Mouse (Mus musculus) c-Kit-negative CD71-positive TER-119-positive erythroid progenitor cells, embryonic 14.5 days (primary cell): ENCODE results near the gene Ccdc34.
A peak's percentile ranks its signal among the peaks of the same experiment; 100 is the strongest.

Experiments
- DNase-seq: peaks from one replicate; pipeline ENCODE4 v3.0.0-alpha.2; 2013; ENCODE audit warnings: low read depth, low spot score

The Ccdc34 gene

DNA sequence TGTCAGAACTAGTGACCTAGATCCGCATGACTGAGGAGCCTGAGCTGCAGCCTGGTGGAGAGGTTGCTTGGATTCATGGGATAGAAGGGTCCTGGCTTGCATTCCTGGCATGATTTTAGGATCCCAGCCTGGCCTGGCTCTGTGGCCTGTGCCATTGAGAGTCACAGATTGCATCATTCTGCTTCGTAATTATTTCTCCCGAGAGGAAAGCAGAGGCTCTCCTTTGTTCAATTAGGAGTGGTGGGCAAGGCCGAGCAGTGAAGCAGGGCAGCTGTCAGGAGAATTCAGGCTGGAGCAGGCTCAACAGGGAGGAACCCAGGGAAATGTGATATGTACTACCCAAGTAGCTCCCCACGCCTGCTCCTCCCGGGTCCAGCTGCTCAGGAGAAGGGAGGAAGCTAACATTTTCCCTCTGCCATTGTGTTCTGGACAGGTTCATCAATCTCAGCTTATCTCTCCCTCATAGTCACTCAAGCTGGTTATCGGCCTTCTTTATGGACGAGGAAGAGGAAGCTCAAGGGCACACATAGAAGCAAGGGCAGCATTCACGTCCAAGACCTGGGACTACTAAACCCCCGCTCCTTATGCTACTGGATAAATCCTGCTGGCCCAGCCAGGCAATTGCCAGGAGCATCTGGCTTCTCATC is 162.2 kb downstream of the Ccdc34 start:
- DNase-seq, result no peak

- no peak for DNase-seq
These were observed 162.7 kb downstream of the Ccdc34 start for GRCm38 (mm10) chr2:110180316-110180670.

GRCm38 (mm10) chr2:110181666-110182065 is 164.0 kb downstream of the Ccdc34 start:
- DNase-seq, result no peak

DNA sequence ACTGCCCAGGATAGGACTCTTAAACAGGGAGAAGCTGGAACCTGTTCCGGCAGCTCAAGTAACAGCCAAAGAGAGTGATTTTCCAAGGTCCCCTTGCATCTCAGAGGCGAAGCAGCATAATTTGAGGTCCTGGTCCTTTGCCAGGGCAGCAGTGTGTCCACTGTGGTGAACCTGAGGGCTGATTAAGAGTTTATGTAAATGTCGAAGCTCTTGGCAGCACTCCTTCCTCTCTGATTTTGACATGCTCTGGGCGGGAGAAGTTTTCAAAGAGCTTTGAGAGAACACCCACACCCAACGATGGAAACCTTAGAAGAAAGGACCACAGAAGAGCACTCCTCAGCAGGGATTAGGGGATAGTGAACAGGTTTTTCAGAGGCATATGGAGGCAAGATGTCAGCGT is 164.6 kb downstream of the Ccdc34 start:
- no peak for DNase-seq

GRCm38 (mm10) chr2:110182795-110183486 is 165.3 kb downstream of the Ccdc34 start:
- DNase-seq, result no peak

DNA sequence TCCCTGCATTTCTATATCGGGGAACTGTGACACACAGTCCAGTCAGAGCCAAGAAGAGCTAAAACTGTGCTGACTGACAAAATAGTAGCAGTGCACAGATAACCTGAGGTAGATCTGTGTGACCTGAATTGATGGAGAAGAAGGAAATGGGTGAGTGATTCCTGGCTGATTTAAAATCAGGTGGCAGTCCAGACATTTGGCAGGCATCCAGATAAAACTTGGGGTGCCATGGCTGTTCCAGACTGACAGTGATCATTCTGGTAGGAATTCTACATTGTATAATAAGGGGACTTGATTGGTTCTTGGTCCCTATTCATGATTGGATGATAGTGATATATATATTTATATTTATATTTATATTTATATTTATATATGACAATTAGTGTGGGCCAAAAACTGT is 166.5 kb downstream of the Ccdc34 start:
- DNase-seq, result no peak

- DNase-seq, result no peak
These were observed 168.9 kb downstream of the Ccdc34 start for GRCm38 (mm10) chr2:110186427-110186980.

GRCm38 (mm10) chr2:110188696-110189397 is 171.2 kb downstream of the Ccdc34 start:
- DNase-seq, result no peak

DNA sequence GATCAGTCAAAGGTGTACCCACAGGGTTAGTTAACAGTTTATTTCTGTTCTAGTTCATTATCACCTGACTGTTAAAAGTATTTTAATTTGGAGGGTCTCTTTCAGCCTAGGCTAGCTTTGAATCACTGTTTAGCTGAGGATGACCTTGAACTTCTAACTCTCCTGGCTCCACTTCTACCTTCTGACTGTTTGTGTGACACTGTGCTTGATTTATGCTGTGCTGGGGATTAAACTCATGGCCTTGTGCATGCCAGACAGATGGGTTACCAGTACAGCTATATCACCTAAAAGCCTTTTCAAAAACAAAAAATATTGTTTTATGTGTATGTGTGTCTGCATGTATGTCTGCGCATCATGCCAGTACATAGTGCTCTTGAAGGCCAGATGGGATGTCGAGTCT is 172.8 kb downstream of the Ccdc34 start:
- DNase-seq, result no peak

GRCm38 (mm10) chr2:110191186-110191690 is 173.6 kb downstream of the Ccdc34 start:
- no peak for DNase-seq

DNA sequence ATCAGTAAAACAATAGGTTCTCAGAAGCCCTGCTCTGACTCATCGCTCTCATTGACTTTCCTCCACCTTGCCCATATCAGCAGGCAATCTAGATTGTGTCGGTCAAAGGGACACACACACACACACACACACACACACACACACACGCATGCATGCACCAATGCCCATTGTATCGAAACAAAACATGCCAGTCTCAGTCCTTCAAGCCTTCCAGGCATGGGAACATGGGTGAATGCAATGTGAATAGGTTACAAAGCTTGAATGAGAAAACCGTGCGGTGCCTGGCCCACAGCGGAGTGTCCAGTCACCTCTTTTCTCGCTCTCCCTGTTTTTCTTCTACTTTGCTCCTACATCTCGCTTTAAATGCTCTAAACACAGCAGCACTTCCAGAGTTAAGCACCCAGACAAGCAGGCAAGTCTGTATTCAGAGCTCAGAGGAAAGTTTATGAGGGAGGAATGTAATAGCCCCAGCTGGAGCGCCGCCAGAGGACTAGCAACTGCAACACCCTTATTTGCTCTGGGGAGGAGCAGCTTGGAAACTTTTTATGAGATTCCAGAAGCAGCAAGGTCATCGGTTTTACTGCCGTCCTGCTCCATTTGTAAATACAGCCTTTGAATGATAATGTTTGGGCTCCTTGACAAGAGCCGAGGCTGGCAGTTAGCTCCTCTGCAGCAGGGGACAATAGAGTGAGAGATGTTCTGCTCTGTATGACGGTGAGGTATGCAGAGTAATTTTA is 174.5 kb downstream of the Ccdc34 start:
- no peak for DNase-seq

GRCm38 (mm10) chr2:110192702-110193312 is 175.2 kb downstream of the Ccdc34 start:
- DNase-seq, result no peak

- DNase-seq, result no peak
These were observed 178.9 kb downstream of the Ccdc34 start for GRCm38 (mm10) chr2:110196551-110196950.

DNA sequence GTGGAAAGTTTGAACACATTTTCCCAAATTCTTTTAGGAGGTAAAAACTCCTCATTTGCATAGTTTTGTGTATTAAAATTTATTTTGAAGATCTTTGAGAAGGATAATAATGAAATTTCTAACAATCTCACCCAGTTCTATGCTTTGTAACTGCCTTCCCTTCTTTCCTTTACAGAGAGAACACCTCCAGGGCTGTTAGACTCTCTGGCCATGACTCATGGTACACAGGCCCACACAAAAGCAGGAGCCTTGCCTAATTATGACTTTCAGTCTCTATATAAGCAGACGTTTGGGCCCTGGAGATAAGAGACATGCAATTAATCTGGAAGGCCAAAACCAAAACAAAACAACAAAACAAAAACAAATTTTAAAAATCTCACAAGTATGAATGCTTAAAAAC is 182.0 kb downstream of the Ccdc34 start:
- no peak for DNase-seq

GRCm38 (mm10) chr2:110201770-110202169 is 184.2 kb downstream of the Ccdc34 start:
- no peak for DNase-seq

- DNase-seq, result no peak
These were observed 185.3 kb downstream of the Ccdc34 start for GRCm38 (mm10) chr2:110202716-110203497.

DNA sequence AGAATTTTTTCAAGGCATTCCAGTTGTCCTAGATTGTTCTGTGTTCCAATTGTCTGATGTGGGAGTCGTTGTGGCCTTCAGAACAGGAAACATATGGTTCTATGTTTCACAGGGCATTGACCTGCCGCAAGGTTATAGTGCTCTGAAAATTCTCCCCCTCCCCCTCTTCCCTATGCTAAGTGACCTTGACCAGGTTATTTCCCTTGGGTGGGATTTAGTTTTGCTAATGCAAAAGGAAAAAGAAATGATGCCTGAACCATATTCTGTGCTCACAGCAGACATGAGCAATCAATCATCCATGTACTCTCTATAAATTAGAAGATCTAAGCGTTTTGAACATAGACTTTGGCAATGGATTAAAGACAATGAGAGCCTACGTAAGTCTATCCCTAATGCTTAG is 186.6 kb downstream of the Ccdc34 start:
- no peak for DNase-seq

DNA sequence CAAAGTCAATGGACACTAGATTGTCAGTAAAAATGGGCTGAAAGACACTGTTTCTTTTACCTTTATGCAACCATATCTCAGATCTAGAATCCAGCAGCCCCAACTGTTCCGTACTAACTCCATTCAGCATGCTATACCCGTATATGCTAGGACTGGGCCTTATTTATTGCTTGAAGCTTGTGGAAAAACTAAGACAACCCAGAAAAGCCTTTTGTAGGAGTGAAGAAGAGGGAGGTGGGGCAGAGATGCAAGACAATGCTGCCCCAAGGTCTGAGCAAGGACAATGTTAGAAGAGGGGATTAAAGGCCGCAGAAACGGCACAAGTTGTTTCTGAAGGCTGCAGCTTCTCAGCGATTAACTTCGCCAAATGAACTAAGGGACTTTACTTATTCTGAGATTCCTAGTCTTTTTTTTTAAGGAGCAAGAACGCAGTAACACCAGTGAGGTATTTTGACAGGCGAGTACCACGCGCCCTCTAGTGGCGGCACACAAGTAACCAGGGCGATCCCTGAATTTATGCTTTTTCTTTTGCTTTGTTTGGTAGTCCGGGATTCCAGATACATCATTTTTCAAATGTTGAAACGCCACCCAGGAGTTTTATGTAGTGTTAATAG is 187.2 kb downstream of the Ccdc34 start:
- DNase-seq, result peak; percentile 15

- DNase-seq, result no peak
These were observed 193.2 kb downstream of the Ccdc34 start for GRCm38 (mm10) chr2:110210508-110211496.
